Mouse (Mus musculus): Measurements from ENCODE around the gene Tbcd. TPM values are rescaled to one million over a fixed set of nuclear protein-coding genes. Genes with fewer than 3 reads are reported as not detected.
A peak's percentile ranks its signal among the peaks of the same experiment; 100 is the strongest.

Gene Tbcd
- total RNA-seq, 2 experiments from 2014 or later, result 18.4 to 18.8 TPM

- peak; percentile 82 for DNase-seq
Measured at GRCm38 (mm10) chr11:121475699-121476415, 24.1 kb downstream of the Tbcd start.

GRCm38 (mm10) chr11:121479476-121480203 is 27.9 kb downstream of the Tbcd start:
- DNase-seq, result no peak

DNA sequence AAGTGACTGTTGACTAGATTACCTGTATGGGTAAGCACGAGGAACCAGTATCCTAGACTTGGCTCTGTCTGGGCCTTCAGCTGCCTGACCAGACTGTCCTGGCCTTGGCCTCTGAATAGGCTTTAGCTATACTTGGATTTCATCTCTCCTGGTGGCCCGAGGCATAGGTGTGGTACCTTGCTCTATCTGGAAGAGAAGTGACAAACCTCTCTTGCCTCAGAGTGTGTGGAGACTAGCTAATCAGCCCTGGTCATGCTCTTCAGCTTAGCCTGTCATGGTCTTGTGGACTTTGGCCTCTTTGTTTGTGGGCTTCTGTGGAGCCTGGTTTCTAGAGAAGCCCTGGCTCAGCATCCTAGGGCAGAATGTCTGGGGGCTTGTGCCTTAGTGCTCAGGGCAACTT is 29.4 kb downstream of the Tbcd start:
- DNase-seq, result no peak

GRCm38 (mm10) chr11:121485882-121486281 is 34.1 kb downstream of the Tbcd start:
- no peak for DNase-seq

DNA sequence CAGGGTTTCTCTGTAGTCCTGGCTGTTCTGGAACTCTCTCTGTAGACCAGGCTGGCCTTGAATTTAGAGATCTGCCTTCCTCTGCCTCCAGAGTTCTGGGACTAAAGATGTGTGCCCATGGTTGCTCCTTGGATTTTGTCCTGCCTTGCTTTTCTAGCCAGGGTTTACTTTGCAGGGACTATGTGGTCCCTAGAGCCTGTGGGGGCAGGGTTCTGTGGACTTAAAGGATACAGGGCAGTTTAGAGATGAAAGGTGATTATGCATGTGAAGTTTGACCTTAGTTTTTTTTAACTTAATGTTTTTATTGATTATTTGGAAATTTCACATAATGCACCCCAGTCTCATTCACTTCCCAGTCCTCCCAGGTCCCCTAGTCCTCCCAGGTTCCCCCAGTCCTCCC is 38.9 kb downstream of the Tbcd start:
- no peak for DNase-seq

DNA sequence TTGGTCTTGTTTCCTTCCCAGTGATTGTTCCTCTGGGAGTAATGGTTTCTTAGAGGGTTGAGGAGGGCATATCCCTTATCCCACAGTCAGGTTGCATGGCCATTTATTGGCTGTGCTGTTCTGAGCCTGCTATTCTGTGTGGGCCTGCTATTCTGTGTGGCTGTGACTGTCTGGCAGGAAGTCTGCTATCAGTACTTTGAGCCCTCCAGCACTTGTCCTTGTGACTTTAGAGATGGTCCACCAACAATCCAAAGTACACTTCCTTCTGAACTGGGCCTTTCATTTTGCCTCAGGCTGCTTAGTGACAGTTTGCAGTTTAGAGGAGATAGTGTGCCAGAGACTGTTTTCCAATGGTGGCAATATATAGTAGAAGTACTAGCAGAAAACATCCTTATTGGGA is 48.8 kb downstream of the Tbcd start:
- no peak for DNase-seq

- DNase-seq, result no peak
Measured at GRCm38 (mm10) chr11:121501525-121501924, 49.8 kb downstream of the Tbcd start.

DNA sequence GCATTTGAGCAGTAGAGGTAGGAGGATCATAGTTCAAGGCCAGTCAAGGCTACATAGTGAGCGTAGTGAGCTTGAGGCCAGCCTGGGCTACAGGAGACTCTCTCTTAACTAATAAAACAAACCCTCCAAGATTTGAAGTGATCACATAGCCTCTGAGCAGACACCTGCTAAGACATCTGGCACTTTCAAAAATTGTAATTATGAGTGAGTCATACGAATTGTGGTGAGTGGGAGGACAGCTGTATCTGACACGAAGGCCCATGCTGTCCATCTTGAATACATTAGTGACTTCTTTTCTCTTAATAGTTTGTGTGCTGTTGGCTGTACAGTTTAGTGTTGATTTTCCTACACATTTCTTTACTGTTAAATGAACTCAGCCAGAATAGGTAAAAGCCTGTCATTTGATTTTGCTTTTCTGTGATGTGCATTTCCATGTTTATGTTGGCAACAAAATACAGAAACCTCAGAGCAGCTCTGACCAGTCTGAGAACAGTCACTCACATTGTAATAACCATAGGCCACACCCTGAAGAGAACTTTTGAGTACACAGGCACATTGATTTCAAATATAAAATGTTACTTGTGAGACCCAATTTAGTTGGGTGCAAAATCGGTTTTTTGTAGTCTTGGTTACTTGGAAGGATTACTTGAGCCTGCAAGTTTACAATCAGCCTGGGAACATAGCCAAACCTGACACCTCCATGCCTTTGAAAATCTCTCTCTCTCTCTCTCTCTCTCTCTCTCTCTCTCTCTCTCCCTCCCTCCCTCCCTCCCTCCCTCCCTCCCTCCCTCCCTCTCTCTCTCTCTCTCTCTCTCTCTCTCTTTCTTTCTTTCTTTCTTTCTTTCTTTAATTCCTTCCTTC is 50.5 kb downstream of the Tbcd start:
- no peak for DNase-seq

GRCm38 (mm10) chr11:121508478-121508877 is 56.7 kb downstream of the Tbcd start:
- no peak for DNase-seq

DNA sequence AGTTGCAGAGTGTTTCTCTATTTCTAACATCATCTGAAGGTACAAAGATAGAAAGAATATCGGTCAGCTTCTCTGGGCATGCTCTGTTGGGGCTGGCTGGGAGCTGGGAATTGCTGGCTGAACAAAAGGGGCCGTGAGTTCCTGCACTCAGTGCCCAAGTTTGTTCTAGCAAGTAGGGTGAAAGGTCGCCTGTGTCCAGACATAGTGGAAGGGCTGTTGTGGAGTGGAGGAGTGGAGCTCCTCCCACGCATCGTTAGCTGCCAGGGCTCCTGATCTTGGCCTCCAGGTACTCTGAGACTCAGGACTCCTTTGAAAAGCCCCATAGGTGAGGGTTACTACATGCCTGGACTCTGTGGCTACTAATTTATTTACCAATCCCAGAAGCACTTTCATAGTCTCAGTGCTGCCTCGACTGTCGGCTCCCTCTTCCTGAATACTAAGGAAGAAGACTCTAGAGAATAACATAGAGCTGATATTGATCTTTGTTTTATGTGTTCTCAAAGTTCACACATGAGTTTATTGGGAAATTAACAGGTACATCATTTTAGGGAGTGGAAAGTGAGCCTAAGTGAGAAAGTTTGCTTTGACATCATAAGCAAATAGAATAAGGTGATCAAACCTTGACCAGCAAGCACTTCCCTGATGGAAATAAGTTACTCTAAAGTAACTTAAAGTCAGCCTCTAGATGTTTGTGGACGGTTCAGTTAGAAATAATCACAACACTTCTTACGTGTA is 58.9 kb downstream of the Tbcd start:
- no peak for DNase-seq

DNA sequence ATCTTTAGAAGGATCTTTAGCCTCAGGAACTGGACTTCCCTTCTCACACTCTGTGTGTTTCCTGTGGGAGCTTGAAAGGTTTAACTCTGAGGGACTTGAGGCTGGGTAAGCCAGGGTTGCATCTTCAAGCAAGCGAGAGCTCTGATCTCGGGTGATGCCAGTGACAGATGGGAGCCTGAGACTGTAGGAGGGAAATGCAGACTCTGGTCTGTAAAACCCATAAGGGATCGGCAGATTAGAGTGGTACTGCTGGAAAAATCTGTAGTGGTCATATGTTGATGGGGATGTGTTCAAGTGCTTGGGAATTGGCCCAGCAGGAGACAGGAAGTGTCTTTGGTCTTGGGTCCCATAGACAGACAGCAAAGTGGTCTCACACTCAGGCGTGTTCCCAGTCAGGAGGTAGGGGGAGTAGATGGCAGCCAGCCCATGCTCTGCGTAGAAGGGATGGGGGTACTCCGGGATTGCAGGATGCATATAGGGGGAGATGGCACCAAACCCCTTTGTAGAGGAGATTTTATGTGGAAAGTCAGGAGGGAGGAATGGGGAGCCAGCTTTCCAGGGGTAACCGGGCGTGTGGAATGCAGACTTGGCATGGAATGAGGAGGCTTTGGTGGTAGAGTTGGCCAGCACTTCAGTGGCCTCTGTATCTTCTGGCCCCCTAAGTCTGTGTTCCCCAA is 61.3 kb downstream of the Tbcd start:
- no peak for DNase-seq

DNA sequence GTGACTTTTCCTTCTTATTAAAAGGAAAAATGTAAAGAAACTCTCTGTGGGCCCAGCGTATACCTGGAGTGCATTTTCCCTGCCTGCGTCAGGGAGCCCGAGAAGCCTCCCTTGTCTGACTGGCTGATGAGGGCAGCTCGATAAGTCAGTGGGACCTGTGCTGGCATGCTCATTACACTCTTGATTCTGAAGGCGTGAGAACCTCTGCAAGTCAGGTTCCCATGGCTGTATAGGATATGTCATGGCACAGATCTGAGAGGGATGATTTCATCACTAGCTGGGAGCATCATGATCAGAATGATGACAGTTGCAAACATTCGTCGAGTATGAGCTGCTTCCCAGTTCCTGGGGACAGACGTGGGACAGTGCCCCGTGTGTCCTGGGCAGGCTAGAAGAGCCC is 64.2 kb downstream of the Tbcd start:
- no peak for DNase-seq

- DNase-seq, result no peak
Measured at GRCm38 (mm10) chr11:121516906-121517305, 65.2 kb downstream of the Tbcd start.

GRCm38 (mm10) chr11:121517687-121518465 is 66.1 kb downstream of the Tbcd start:
- no peak for DNase-seq

DNA sequence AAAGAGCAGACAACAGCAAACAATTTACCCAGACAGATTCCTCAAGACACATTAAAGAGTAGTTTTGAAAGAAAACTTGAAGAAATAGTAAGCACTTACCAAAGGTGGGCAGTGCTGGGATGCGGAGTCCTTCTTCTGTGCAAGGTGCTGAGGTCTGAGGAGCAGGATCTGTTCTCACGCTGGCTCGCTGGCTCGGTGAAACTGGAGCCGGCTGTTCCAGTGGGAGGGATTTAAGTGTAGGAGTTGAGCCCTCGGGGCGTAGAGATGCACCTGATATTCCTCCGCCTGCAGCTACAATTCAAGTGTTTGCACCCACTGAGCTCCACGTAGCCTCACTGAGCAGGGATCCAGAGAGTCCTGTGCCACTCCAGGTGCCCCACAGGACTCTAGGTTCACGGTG is 67.4 kb downstream of the Tbcd start, which contains the start of gene Zfp750:
Gene Zfp750, minus strand, starts transcription at position 203 of the 400 bp plus-strand sequence.
- DNase-seq, result no peak

DNA sequence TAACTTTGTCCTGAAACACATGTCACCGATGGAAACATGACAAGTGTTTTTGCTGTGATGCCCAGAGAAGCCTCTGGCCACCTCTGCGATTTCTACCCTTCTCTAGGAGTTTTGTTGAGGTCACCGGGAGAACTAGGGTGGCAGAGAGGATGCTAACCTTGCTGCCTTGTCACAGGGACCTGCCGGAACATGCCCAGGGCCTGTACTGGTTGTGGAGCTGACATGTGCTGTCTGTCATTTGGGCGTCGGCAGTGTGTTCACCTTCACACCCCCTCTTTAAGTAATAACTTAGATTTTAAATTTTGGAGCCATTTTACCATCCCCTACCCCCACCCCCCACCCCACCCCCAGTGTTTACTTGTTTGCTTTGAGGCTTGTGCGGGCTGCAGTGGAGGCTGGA is 68.0 kb downstream of the Tbcd start:
- DNase-seq, result no peak

DNA sequence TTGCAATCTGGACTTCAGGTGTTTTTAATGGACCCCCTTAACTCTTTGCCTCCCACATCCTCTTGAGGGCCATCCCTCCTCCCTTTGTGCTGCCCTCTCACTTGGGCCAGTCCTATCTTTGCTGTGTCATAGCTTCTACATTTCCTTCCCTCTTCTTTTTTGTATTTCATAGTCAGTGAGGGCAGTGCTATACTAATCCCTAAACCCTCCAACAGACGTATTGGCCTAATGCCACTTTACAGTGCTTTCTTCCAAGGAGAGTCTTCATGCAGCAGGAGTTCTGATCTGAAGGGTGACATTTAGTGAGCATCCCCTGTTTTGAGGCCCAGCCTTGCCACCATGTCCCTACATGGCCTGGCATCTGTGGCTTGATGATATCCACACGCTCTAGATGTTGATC is 69.0 kb downstream of the Tbcd start:
- DNase-seq, result no peak

- no peak for DNase-seq
Measured at GRCm38 (mm10) chr11:121522156-121522762, 70.5 kb downstream of the Tbcd start.

DNA sequence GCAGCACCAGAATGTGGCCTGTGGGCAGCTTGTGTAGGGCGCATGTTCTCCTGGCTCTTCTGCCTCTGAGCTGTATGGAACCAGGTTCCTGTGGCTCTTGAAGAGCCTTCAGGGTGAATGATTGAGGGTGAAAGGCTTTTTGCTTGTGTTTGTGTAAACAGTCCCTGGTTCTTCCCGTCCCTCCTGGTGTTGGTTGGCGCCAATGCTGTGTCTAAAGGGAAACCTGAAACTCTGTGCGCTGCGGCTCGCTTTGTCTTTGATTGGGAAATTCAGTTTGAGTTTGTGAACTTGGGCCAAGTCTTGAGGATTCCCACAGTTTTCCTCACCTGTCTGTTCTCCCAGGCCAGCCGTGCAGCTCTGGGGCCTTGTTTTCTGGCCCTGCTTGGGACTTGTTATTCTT is 72.4 kb downstream of the Tbcd start:
- no peak for DNase-seq

- DNase-seq, result no peak
Measured at GRCm38 (mm10) chr11:121529747-121530146, 78.0 kb downstream of the Tbcd start.

Measured in gastrocnemius, postnatal 10 days (tissue).